In genomic region chr11:115275509-115275908, GRCm38 (mm10) we compare ENCODE assay signal across 8 mouse cellular contexts. TPM values are rescaled to one million over a fixed set of nuclear protein-coding genes. Genes with fewer than 3 reads are reported as not detected.
DNase-seq lines count a peak whose midpoint lies in the region; ATAC-seq and TF ChIP-seq lines count a peak whose summit lies in the region.
"Had no signal": no experiment of that assay in that cellular context is flagged by ENCODE, and none has a peak within 500 bp of the region (broad histone marks: within the 10 kb centered on the region; RNA-seq: fewer than 3 reads in every experiment).

No protein-coding gene starts in this region.

- peaks cover 19% of the 10 kb centered on the region for H3K4me1 ChIP-seq in lung, embryonic 15.5 days
- H3K4me1 ChIP-seq in embryonic facial prominence, embryonic 12.5 days, result peaks cover 19% of the 10 kb centered on the region
- H3K4me1 ChIP-seq in intestine, embryonic 14.5 days (replicated peaks; ENCODE audit: control insufficient read depth, insufficient read depth, low read length), result peaks cover 13% of the 10 kb centered on the region; the same call in 1 of the 2 replicates

- 61% methylated on average over 6 of the region's 6 CpGs for WGBS in lung, embryonic 15.5 days
- WGBS in embryonic facial prominence, embryonic 12.5 days, result 84% methylated on average over 6 of the region's 6 CpGs
- 66% methylated on average over 6 of the region's 6 CpGs for WGBS in intestine, embryonic 14.5 days

- 0 out of 2 replicates have a peak, but pooled peaks cover 4% of the 10 kb centered on the region for H3K27me3 ChIP-seq in lung, embryonic 15.5 days
- H3K27me3 ChIP-seq in embryonic facial prominence, embryonic 12.5 days, result no peaks in the 10 kb centered on the region
- no peaks in the 10 kb centered on the region for H3K27me3 ChIP-seq in intestine, embryonic 14.5 days (replicated peaks; ENCODE audit: control insufficient read depth, insufficient read depth, low read length)
- no peaks in the 10 kb centered on the region for H3K27me3 ChIP-seq in myocyte (ENCODE audit: control insufficient read depth, insufficient read depth, insufficient read length)

- intact Hi-C loops in left cerebral cortex, postnatal 25 days (cut with DNase I), result no loop called here

- H3K4me2 ChIP-seq in lung, embryonic 15.5 days, result peak overlapping the region; percentile 93; the same call in 1 of the 2 replicates
- H3K4me2 ChIP-seq in embryonic facial prominence, embryonic 12.5 days (replicated peaks), result peak overlapping the region; percentile 82
- 0 out of 2 replicates have a peak overlapping the region, but pooled peaks have one; percentile 75 for H3K4me2 ChIP-seq in intestine, embryonic 14.5 days (ENCODE audit: low read length)
- peak overlapping the region; percentile 93 for H3K4me2 ChIP-seq in myocyte (ENCODE audit: low read depth)

- H3K27ac ChIP-seq in lung, embryonic 15.5 days, result no peak overlapping the region
- H3K27ac ChIP-seq in embryonic facial prominence, embryonic 12.5 days, result no peak overlapping the region
- H3K27ac ChIP-seq in intestine, embryonic 14.5 days (ENCODE audit: low read depth), result no peak overlapping the region

- no peaks in the 10 kb centered on the region for H3K79me2 ChIP-seq in myocyte (ENCODE audit: control insufficient read depth, insufficient read depth)

- H3K9ac ChIP-seq in lung, embryonic 15.5 days, result no peak overlapping the region
- H3K9ac ChIP-seq in embryonic facial prominence, embryonic 12.5 days, result peak overlapping the region; percentile 71
- H3K9ac ChIP-seq in intestine, embryonic 14.5 days (ENCODE audit: low read length), result no peak overlapping the region

- no peak overlapping the region for H3ac ChIP-seq in myocyte (ENCODE audit: control insufficient read depth, insufficient read length)

- H3K36me3 ChIP-seq in lung, embryonic 15.5 days, result no peaks in the 10 kb centered on the region
- no peaks in the 10 kb centered on the region for H3K36me3 ChIP-seq in embryonic facial prominence, embryonic 12.5 days
- H3K36me3 ChIP-seq in intestine, embryonic 14.5 days (ENCODE audit: control insufficient read depth, insufficient read depth, low read length), result no peaks in the 10 kb centered on the region
- H3K36me3 ChIP-seq in myocyte (ENCODE audit: control insufficient read depth, insufficient read depth), result no peaks in the 10 kb centered on the region

- no peak for TF ChIP-seq POLR2A in myocyte (IDR thresholded peaks at IDR 0.05; ENCODE audit: insufficient read length, low read depth)

- no peak for DNase-seq in lung, postnatal 4 days
- DNase-seq in intestine, embryonic 14.5 days (ENCODE audit: low spot score), result no peak
- no peak for DNase-seq in layer of hippocampus, postnatal 25 days (ENCODE audit: extremely low spot score in 1 of 2, low spot score in 1 of 2)
- DNase-seq in left cerebral cortex, postnatal 25 days (ENCODE audit: low spot score in 2 of 2), result no peak

- no peak overlapping the region; the same call in 1 of the 2 replicates for H3K4me3 ChIP-seq in lung, embryonic 15.5 days
- H3K4me3 ChIP-seq in embryonic facial prominence, embryonic 12.5 days, result no peak overlapping the region
- no peak overlapping the region for H3K4me3 ChIP-seq in intestine, embryonic 14.5 days (ENCODE audit: low read depth, low read length)
- H3K4me3 ChIP-seq in myocyte, result peak overlapping the region; percentile 62

- ATAC-seq in lung, embryonic 15.5 days (ENCODE audit: borderline replicate concordance, extremely low read depth, low FRiP score, low TSS enrichment), result no peak
- no peak for ATAC-seq in embryonic facial prominence, embryonic 12.5 days (ENCODE audit: insufficient number of reproducible peaks, insufficient read depth, low FRiP score, low TSS enrichment)
- ATAC-seq in intestine, embryonic 14.5 days (replicated peaks; ENCODE audit: low FRiP score, low TSS enrichment, low read depth), result no peak

- H3K9me3 ChIP-seq in lung, embryonic 15.5 days, result no peaks in the 10 kb centered on the region
- no peaks in the 10 kb centered on the region for H3K9me3 ChIP-seq in embryonic facial prominence, embryonic 12.5 days
- no peaks in the 10 kb centered on the region for H3K9me3 ChIP-seq in intestine, embryonic 14.5 days (ENCODE audit: control insufficient read depth, low read length)

TF ChIP-seq in myocyte, 11 proteins besides CTCF, POLR2A, EP300 and RAD21:
- no peak for TF ChIP-seq TCF3 (IDR thresholded peaks at IDR 0.05; ENCODE audit: insufficient read length, low read depth)
- TF ChIP-seq MAX (IDR thresholded peaks at IDR 0.05; ENCODE audit: low read depth), result no peak
- TF ChIP-seq E2F4 (IDR thresholded peaks at IDR 0.05; ENCODE audit: insufficient read depth), result no peak
- no peak for TF ChIP-seq SRF (IDR thresholded peaks at IDR 0.05; ENCODE audit: control insufficient read depth, insufficient read length, low read depth)
- TF ChIP-seq USF1 (IDR thresholded peaks at IDR 0.05; ENCODE audit: low read depth), result no peak
- TF ChIP-seq REST (IDR thresholded peaks at IDR 0.05; ENCODE audit: insufficient read depth, insufficient read length), result no peak
- TF ChIP-seq MYOD1 (IDR thresholded peaks at IDR 0.05; ENCODE audit: control insufficient read depth in 1 of 3, insufficient read length in 2 of 3, low read depth in 2 of 3), result no peak
- no peak for TF ChIP-seq POLR2AphosphoS2 (IDR thresholded peaks at IDR 0.05; ENCODE audit: insufficient read length, low read depth)
- TF ChIP-seq TCF12 (IDR thresholded peaks at IDR 0.05; ENCODE audit: insufficient read depth, poor library complexity, severe bottlenecking), result no peak

RNA-seq across cellular contexts. Expression of gene Fdxr, which starts 1.3 kb away (rescaled TPM):
- 14.6 and 15.8 TPM in 2 replicates for polyA plus RNA-seq in lung, embryonic 15.5 days (2015; fragmentation: Nextera tagmentation; extraction: Ambion mirVana)
- polyA plus RNA-seq in embryonic facial prominence, embryonic 12.5 days (2016; fragmentation: Nextera tagmentation; extraction: Ambion mirVana), result 14.6 and 17.3 TPM in 2 replicates
- polyA plus RNA-seq in intestine, embryonic 14.5 days (2014; fragmentation: Nextera tagmentation; extraction: Ambion mirVana), result 11.3 and 14.2 TPM in 2 replicates
- polyA plus RNA-seq in myocyte (2012; fragmentation: generic; extraction: Trizol), result 13.9 TPM
- 10 to 100 TPM; 18.6 to 21.2 TPM for total RNA-seq in layer of hippocampus, postnatal 25 days (2021)
- total RNA-seq in left cerebral cortex, postnatal 25 days (2021), result 10 to 100 TPM; 14.5 to 17.4 TPM

RNA-seq across cellular contexts. Expression of gene Grin2c, which starts 8.5 kb away (rescaled TPM):
- polyA plus RNA-seq in lung, embryonic 15.5 days (2015; fragmentation: Nextera tagmentation; extraction: Ambion mirVana), result 0.05 and 0.08 TPM in 2 replicates
- 0.06 TPM in 1 of 2 replicates, not detected in the other for polyA plus RNA-seq in embryonic facial prominence, embryonic 12.5 days (2016; fragmentation: Nextera tagmentation; extraction: Ambion mirVana)
- polyA plus RNA-seq in intestine, embryonic 14.5 days (2014; fragmentation: Nextera tagmentation; extraction: Ambion mirVana), result not detected in 2 replicates
- polyA plus RNA-seq in myocyte (2012; fragmentation: generic; extraction: Trizol), result not detected
- total RNA-seq in layer of hippocampus, postnatal 25 days (2021), result 10 to 100 TPM; 47.3 to 47.4 TPM
- 10 to 100 TPM; 41.0 to 42.0 TPM for total RNA-seq in left cerebral cortex, postnatal 25 days (2021)

RNA-seq across cellular contexts. Expression of gene Fads6, which starts 22.0 kb away (rescaled TPM):
- 0.30 and 0.32 TPM in 2 replicates for polyA plus RNA-seq in lung, embryonic 15.5 days (2015; fragmentation: Nextera tagmentation; extraction: Ambion mirVana)
- polyA plus RNA-seq in embryonic facial prominence, embryonic 12.5 days (2016; fragmentation: Nextera tagmentation; extraction: Ambion mirVana), result 0.20 and 0.28 TPM in 2 replicates
- 1.4 and 1.6 TPM in 2 replicates for polyA plus RNA-seq in intestine, embryonic 14.5 days (2014; fragmentation: Nextera tagmentation; extraction: Ambion mirVana)
- polyA plus RNA-seq in myocyte (2012; fragmentation: generic; extraction: Trizol), result 0.62 TPM
- 10 to 100 TPM; 11.2 to 12.1 TPM for total RNA-seq in layer of hippocampus, postnatal 25 days (2021)
- 10 to 100 TPM in 1 of 2 experiments, 1 to 10 TPM in 1; 9.5 to 10.8 TPM for total RNA-seq in left cerebral cortex, postnatal 25 days (2021)

RNA-seq across cellular contexts. Expression of gene Otop2, which starts 31.5 kb away (rescaled TPM):
- not detected in 2 replicates for polyA plus RNA-seq in lung, embryonic 15.5 days (2015; fragmentation: Nextera tagmentation; extraction: Ambion mirVana)
- polyA plus RNA-seq in embryonic facial prominence, embryonic 12.5 days (2016; fragmentation: Nextera tagmentation; extraction: Ambion mirVana), result 0.19 TPM in 1 of 2 replicates, not detected in the other
- not detected in 2 replicates for polyA plus RNA-seq in intestine, embryonic 14.5 days (2014; fragmentation: Nextera tagmentation; extraction: Ambion mirVana)
- polyA plus RNA-seq in myocyte (2012; fragmentation: generic; extraction: Trizol), result 0.01 TPM
- under 1 TPM in 1 of 2 experiments, not detected in 1; 0.15 TPM for total RNA-seq in layer of hippocampus, postnatal 25 days (2021)
- under 1 TPM; 0.62 to 0.96 TPM for total RNA-seq in left cerebral cortex, postnatal 25 days (2021)
- polyA plus RNA-seq: heart, embryonic 11.5 days had no signal

RNA-seq across cellular contexts. Expression of gene Ush1g, which starts 46.3 kb away (rescaled TPM):
- not detected in 2 replicates for polyA plus RNA-seq in lung, embryonic 15.5 days (2015; fragmentation: Nextera tagmentation; extraction: Ambion mirVana)
- polyA plus RNA-seq in embryonic facial prominence, embryonic 12.5 days (2016; fragmentation: Nextera tagmentation; extraction: Ambion mirVana), result 0.10 and 0.32 TPM in 2 replicates
- polyA plus RNA-seq in intestine, embryonic 14.5 days (2014; fragmentation: Nextera tagmentation; extraction: Ambion mirVana), result 0.14 TPM in 1 of 2 replicates, not detected in the other
- polyA plus RNA-seq in myocyte (2012; fragmentation: generic; extraction: Trizol), result 0.16 TPM
- under 1 TPM; 0.31 to 0.59 TPM for total RNA-seq in layer of hippocampus, postnatal 25 days (2021)
- total RNA-seq in left cerebral cortex, postnatal 25 days (2021), result under 1 TPM; 0.18 to 0.28 TPM
